Mouse (Mus musculus): ENCODE measurements around the gene Serping1.

GRCm38 (mm10) chr2:84723856-84724255 lies 51.4 kb downstream of the Serping1 start:
- TF ChIP-seq CTCF (IDR thresholded peaks at IDR 0.05; ENCODE audit: low read depth, low read length) (no peak), POLR2A (IDR thresholded peaks at IDR 0.05; ENCODE audit: extremely low read depth, insufficient read depth, low read length) (no peak)

All from liver, adult 2 months (tissue).